Mouse (Mus musculus) lung, postnatal 0 days (tissue): ENCODE data around the gene Ugt1a6b. TPM values are rescaled to one million over a fixed set of nuclear protein-coding genes. Genes with fewer than 3 reads are reported as not detected.

Experiments
- ATAC-seq: fragments of 200-750 bp; cut with Nextera tagmentation; 2 replicates; pipeline ENCODE4 v1.8.0; 2017; ENCODE audit warnings: moderate library complexity
- DNase-seq: peaks from one replicate; pipeline ENCODE4 v3.0.0-alpha.2; 2016; ENCODE audit warnings: low spot score
- H3K27ac ChIP-seq: fragments of 300-500 bp; sonication (generic); 2 replicates; pipeline ENCODE4 v1.5.1; 2014; ENCODE audit warnings: antibody characterized with exemption, mild to moderate bottlenecking, low read length, mixed read lengths
- H3K27me3 ChIP-seq: fragments of 300-500 bp; sonication (generic); replicated peaks from 2 replicates; pipeline ENCODE4 v1.6.1; 2014; ENCODE audit warnings: low read length, mixed read lengths; ENCODE audit not compliant: insufficient read depth
- H3K36me3 ChIP-seq: fragments of 300-500 bp; sonication (generic); 2 replicates; pipeline ENCODE4 v1.6.1; 2014; ENCODE audit warnings: low read length, mixed read lengths; ENCODE audit not compliant: insufficient read depth
- H3K4me1 ChIP-seq: fragments of 300-500 bp; sonication (generic); 2 replicates; pipeline ENCODE4 v1.6.1; 2014; ENCODE audit warnings: antibody characterized with exemption, low read depth, low read length, mixed read lengths; ENCODE audit not compliant: insufficient read depth
- H3K4me2 ChIP-seq: fragments of 300-500 bp; sonication (generic); replicated peaks from 2 replicates; pipeline ENCODE4 v1.6.1; 2014; ENCODE audit warnings: low read depth, mild to moderate bottlenecking, low read length, moderate library complexity, mixed read lengths
- H3K4me3 ChIP-seq: fragments of 300-500 bp; sonication (generic); 2 replicates; pipeline ENCODE4 v1.5.1; 2014; ENCODE audit warnings: low read depth, low read length
- H3K9ac ChIP-seq: fragments of 300-500 bp; sonication (generic); replicated peaks from 2 replicates; pipeline ENCODE4 v1.6.1; 2014; ENCODE audit warnings: low read depth, mild to moderate bottlenecking
- H3K9me3 ChIP-seq: fragments of 300-500 bp; sonication (generic); 2 replicates; pipeline ENCODE4 v1.6.1; 2016; ENCODE audit warnings: low read length, mixed read lengths
- CTCF ChIP-seq: IDR thresholded peaks from 2 replicates; pipeline ENCODE4 v1.5.1; 2016; ENCODE audit warnings: antibody characterized with exemption, mild to moderate bottlenecking
- EP300 ChIP-seq: IDR thresholded peaks from 2 replicates; pipeline ENCODE4 v1.6.1; 2016; ENCODE audit warnings: antibody characterized with exemption, mild to moderate bottlenecking, control low read depth
- WGBS: fragments of 180-500 bp; shearing (Covaris S2); extraction: QIAGEN DNeasy Blood & Tissue Kit; methylation state at CpG from one replicate; pipeline ENCODE4 v1.1.7; 2014; 5-methylcytosine and 5-hydroxymethylcytosine counted together
- polyA plus RNA-seq: library from polyadenylated mRNA; unstranded; fragments of >200 nt; fragmentation: Nextera tagmentation; extraction: Ambion mirVana; gene quantifications from 2 replicates; pipeline ENCODE4 v1.2.1, GENCODE M21; 2015

Ugt1a6b gene
- polyA plus RNA-seq, 1 experiment from 2014 or later: 2.4 TPM

DNA sequence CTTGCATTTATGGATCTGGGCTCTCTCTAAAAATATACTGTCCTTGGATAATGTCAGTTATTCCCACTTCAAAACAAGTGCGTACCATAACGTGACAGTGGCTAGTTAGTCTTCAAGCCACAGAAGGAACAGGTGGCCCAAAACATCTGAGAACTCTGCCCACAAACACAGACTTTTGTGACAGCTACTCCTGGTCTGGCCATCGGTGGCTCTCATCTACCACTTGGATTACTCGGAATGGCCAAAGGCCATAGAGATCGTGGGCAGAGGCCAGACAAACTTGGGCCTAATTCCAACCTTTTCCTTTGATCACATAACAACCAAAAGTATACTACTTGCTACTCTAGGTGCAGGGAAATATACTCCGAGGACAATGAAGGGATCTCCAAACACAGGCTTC is 165.0 kb downstream of the Ugt1a6b start:
- Histone ChIP-seq H3K9ac (no peak overlapping the region), H3K27ac (no peak overlapping the region), H3K4me2 (no peak overlapping the region), H3K36me3 (peaks cover 70% of the 10 kb centered on the region), H3K4me3 (no peak overlapping the region), H3K9me3 (no peaks in the 10 kb centered on the region), H3K4me1 (no peaks in the 10 kb centered on the region), H3K27me3 (no peaks in the 10 kb centered on the region)
- TF ChIP-seq CTCF (no peak), EP300 (no peak)
- ATAC-seq: peak; percentile 3; the same call in 1 of the 2 replicates
- WGBS: 84% methylated on average over 6 of the region's 6 CpGs
- DNase-seq: no peak

Other genes with a start within 250 kb of the Ugt1a6b start
- 24.3 and 25.5 TPM in 2 replicates for gene Dgkd, start 250.0 kb upstream of the Ugt1a6b start, polyA plus RNA-seq
- 16.3 and 19.3 TPM in 2 replicates for gene Usp40, start 94.7 kb upstream of the Ugt1a6b start, polyA plus RNA-seq
- gene Ugt1a10, start 47.9 kb upstream of the Ugt1a6b start, polyA plus RNA-seq: not detected in 2 replicates
- gene Ugt1a9, start 32.5 kb upstream of the Ugt1a6b start, polyA plus RNA-seq: 0.13 TPM in 1 of 2 replicates, not detected in the other
- 0.11 TPM in 1 of 2 replicates, not detected in the other for gene Ugt1a8, start 15.4 kb upstream of the Ugt1a6b start, polyA plus RNA-seq
- gene Ugt1a7c, start 8.2 kb upstream of the Ugt1a6b start, polyA plus RNA-seq: 2.5 and 2.7 TPM in 2 replicates
- 35.3 and 39.9 TPM in 2 replicates for gene Ugt1a6a, start 31.6 kb downstream of the Ugt1a6b start, polyA plus RNA-seq
- gene Ugt1a5, start 62.8 kb downstream of the Ugt1a6b start, polyA plus RNA-seq: not detected in 2 replicates
- 0.08 and 0.11 TPM in 2 replicates for gene Ugt1a2, start 97.3 kb downstream of the Ugt1a6b start, polyA plus RNA-seq
- gene Dnajb3, start 102.5 kb downstream of the Ugt1a6b start, polyA plus RNA-seq: 2.7 and 3.8 TPM in 2 replicates
- 0.21 and 0.26 TPM in 2 replicates for gene Ugt1a1, start 108.7 kb downstream of the Ugt1a6b start, polyA plus RNA-seq
- gene Mroh2a, start 123.7 kb downstream of the Ugt1a6b start, polyA plus RNA-seq: 0.15 and 0.43 TPM in 2 replicates
- 21.9 and 26.0 TPM in 2 replicates for gene Hjurp, start 174.4 kb downstream of the Ugt1a6b start, polyA plus RNA-seq
- 0.05 TPM in 1 of 2 replicates, not detected in the other for gene Trpm8, start 174.4 kb downstream of the Ugt1a6b start, polyA plus RNA-seq